Mouse (Mus musculus): ENCODE measurements around the gene Sgms2. TPM values are rescaled to one million over a fixed set of nuclear protein-coding genes. Genes with fewer than 3 reads are reported as not detected.

Gene Sgms2
- polyA plus RNA-seq, 1 experiment from 2014 or later = 3.1 TPM

DNA sequence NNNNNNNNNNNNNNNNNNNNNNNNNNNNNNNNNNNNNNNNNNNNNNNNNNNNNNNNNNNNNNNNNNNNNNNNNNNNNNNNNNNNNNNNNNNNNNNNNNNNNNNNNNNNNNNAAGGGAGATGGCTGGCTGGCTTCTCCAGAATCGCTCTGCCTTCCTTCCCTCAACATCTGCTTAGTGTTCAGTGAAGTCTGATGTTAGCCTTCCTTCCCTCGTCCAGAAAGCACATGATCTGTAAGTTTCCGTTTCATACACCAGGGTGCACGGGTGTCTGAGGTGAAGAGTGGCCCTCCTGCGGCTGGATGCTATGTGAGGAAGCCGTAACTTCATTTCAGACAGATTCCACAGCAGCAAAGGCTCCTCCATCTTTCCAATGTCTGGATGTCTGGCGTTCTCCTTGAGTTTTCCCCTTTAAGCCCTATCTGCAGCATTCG is 156.1 kb downstream of the Sgms2 start:
- no peaks in the 10 kb centered on the region for H3K27me3 ChIP-seq (ENCODE audit: insufficient read depth, low read length)
- ATAC-seq (ENCODE audit: insufficient read depth) (no peak), DNase-seq (no peak)
- no peaks in the 10 kb centered on the region for H3K9me3 ChIP-seq (ENCODE audit: low read depth, low read length)
- H3K9ac ChIP-seq = no peak overlapping the region
- H3K27ac ChIP-seq (ENCODE audit: low read depth) = no peak overlapping the region
- H3K36me3 ChIP-seq (ENCODE audit: insufficient read depth) = no peaks in the 10 kb centered on the region
- H3K4me3 ChIP-seq (ENCODE audit: low read depth, low read length) = no peak overlapping the region
- H3K4me1 ChIP-seq (ENCODE audit: insufficient read depth) = peaks cover 4% of the 10 kb centered on the region; the same call in 1 of the 2 replicates
- 59% methylated on average over 8 of the region's 8 CpGs for WGBS
- TF ChIP-seq CTCF (IDR thresholded peaks at IDR 0.05; ENCODE audit: low read depth) = no peak
- peak overlapping the region; percentile 50 for H3K4me2 ChIP-seq

DNA sequence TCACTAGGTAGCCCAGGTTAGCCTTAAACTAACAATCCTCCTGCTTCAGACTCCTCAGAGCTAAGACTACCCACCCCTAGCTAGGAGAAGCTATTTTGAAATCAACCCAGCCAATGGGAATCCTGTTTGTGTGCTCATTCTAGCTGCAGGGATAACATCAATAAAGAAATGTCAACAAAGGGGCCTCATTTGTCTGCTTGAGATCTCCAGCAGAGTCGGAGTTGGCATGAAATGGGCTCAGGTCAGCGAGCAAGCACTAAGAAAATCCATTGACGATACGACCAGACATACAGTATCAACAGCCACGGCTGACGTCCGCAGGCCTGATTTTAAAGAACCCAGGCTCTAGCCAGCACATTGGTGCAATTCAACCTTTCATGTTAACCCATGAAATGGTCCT is 164.0 kb downstream of the Sgms2 start:
- WGBS = 47% methylated on average over 7 of the region's 7 CpGs
- H3K4me2 ChIP-seq = no peak overlapping the region
- no peak overlapping the region for H3K27ac ChIP-seq (ENCODE audit: low read depth)
- no peak for TF ChIP-seq CTCF (IDR thresholded peaks at IDR 0.05; ENCODE audit: low read depth)
- ATAC-seq (ENCODE audit: insufficient read depth) = no peak
- no peak overlapping the region for H3K4me3 ChIP-seq (ENCODE audit: low read depth, low read length)
- H3K9ac ChIP-seq = no peak overlapping the region
- no peak for DNase-seq
- H3K27me3 ChIP-seq (ENCODE audit: insufficient read depth, low read length) = no peaks in the 10 kb centered on the region
- no peaks in the 10 kb centered on the region for H3K36me3 ChIP-seq (ENCODE audit: insufficient read depth)
- no peaks in the 10 kb centered on the region for H3K9me3 ChIP-seq (ENCODE audit: low read depth, low read length)
- H3K4me1 ChIP-seq (ENCODE audit: insufficient read depth) = no peaks in the 10 kb centered on the region

DNA sequence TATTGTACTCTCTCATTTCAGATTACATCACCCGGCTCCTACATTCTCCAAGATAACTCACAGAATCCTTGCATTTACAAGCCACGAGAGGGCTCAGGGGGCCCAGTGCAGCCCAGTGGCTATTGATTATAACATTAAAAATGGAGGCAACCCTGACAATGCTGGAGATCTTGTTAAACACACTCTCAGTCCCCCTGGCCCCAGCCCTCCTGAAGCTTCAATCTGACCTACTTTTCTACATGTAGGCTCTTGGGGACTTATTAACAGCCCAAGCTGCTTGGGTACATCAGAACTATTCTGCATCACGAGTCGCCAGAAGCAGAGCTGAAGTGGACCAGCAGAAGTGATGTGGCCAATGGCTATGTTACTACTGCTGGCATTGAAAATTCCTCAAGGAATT is 164.6 kb downstream of the Sgms2 start:
- Histone ChIP-seq H3K4me2 (no peak overlapping the region), H3K27ac (ENCODE audit: low read depth) (no peak overlapping the region), H3K36me3 (ENCODE audit: insufficient read depth) (no peaks in the 10 kb centered on the region), H3K4me1 (ENCODE audit: insufficient read depth) (no peaks in the 10 kb centered on the region), H3K9ac (no peak overlapping the region), H3K27me3 (ENCODE audit: insufficient read depth, low read length) (no peaks in the 10 kb centered on the region), H3K4me3 (ENCODE audit: low read depth, low read length) (no peak overlapping the region), H3K9me3 (ENCODE audit: low read depth, low read length) (no peaks in the 10 kb centered on the region)
- no peak for TF ChIP-seq CTCF (IDR thresholded peaks at IDR 0.05; ENCODE audit: low read depth)
- WGBS = 83% methylated on average over 4 of the region's 4 CpGs
- no peak for DNase-seq
- no peak for ATAC-seq (ENCODE audit: insufficient read depth)

DNA sequence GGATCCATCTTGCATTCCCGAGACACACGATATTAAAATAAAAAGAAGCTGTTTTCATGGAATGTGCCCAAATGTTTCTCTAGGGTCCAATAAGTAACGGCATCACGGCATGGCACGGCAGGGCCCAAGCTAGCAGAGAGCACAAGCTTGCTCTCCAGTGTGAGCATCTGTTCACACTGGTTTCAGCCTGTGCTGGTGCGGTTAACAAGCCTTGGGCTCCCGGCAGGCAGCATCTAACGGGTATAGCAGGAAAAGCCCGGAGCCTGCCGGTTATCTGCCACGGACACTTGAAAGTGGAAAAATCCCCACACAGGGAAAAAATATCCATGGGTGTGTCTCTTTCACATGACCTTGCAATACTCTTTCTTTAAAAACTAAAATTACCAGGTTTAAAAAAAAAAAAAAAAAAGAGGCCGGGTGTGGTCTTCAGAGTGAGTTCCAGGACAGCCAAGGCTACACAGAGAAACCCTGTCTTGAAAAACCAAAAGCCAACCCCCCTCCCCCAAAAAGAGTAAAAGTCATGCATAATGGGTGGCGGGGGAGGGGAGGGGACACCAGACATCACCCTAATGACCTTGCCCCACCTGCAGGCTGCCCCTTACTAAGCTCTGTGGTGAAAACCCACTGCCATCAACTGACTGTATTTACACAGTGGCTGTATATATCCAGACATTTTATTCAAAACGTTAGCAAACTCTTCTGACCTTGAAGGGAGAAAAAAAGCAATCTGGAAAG is 169.0 kb downstream of the Sgms2 start:
- H3K9me3 ChIP-seq (ENCODE audit: low read depth, low read length) = no peaks in the 10 kb centered on the region
- TF ChIP-seq CTCF (IDR thresholded peaks at IDR 0.05; ENCODE audit: low read depth) = no peak
- no peaks in the 10 kb centered on the region for H3K27me3 ChIP-seq (ENCODE audit: insufficient read depth, low read length)
- H3K4me2 ChIP-seq = no peak overlapping the region
- DNase-seq = no peak
- WGBS = 69% methylated on average over 14 of the region's 14 CpGs
- no peak for ATAC-seq (ENCODE audit: insufficient read depth)
- no peak overlapping the region for H3K4me3 ChIP-seq (ENCODE audit: low read depth, low read length)
- no peaks in the 10 kb centered on the region for H3K36me3 ChIP-seq (ENCODE audit: insufficient read depth)
- no peak overlapping the region for H3K9ac ChIP-seq
- H3K4me1 ChIP-seq (ENCODE audit: insufficient read depth) = no peaks in the 10 kb centered on the region
- no peak overlapping the region for H3K27ac ChIP-seq (ENCODE audit: low read depth)

DNA sequence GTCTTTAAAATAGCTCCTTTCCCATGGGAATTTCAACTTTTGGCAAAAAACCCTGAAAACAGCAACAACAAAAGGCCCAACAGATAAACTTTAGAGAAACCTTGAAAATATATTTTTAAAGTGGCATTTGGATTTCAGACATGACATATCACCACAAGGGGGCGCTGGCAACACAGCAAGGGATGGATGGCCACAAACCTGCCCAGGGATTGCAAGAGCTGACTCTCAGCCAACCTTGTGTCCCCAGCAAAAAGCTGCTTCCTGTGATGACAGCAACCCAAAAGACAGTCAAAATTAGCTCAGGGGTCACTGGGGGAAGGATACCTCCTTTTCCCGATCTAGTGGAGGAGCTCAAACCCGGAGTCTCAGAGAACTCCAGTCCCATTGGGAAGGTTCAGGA is 171.0 kb downstream of the Sgms2 start:
- Histone ChIP-seq H3K4me3 (ENCODE audit: low read depth, low read length) (no peak overlapping the region), H3K27me3 (ENCODE audit: insufficient read depth, low read length) (no peaks in the 10 kb centered on the region), H3K27ac (ENCODE audit: low read depth) (no peak overlapping the region), H3K36me3 (ENCODE audit: insufficient read depth) (no peaks in the 10 kb centered on the region), H3K4me1 (ENCODE audit: insufficient read depth) (no peaks in the 10 kb centered on the region), H3K4me2 (no peak overlapping the region), H3K9ac (no peak overlapping the region), H3K9me3 (ENCODE audit: low read depth, low read length) (no peaks in the 10 kb centered on the region)
- DNase-seq (peak; percentile 93), ATAC-seq (ENCODE audit: insufficient read depth) (no peak)
- 10% methylated on average over 3 of the region's 3 CpGs for WGBS
- peak; percentile 93 for TF ChIP-seq CTCF (IDR thresholded peaks at IDR 0.05; ENCODE audit: low read depth)

DNA sequence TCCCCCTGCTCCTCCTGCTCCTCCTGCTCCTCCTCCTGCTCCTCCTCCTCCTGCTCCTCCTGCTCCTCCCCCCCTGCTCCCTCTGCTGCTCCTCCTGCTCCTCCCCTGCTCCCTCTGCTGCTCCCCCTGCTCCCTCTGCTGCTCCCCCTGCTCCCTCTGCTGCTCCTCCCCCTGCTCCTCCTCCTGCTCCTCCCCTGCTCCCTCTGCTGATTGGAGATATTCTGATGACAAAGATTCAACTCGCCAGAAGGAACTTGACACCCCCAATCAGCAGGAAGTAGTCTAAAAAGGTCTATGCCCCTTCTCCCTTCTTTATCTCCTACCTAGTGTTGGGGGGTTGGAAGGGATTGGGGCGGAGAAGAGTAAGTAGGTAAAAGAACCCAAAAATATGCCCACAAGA is 173.0 kb downstream of the Sgms2 start:
- no peak for ATAC-seq (ENCODE audit: insufficient read depth)
- H3K9ac ChIP-seq = no peak overlapping the region
- no peaks in the 10 kb centered on the region for H3K9me3 ChIP-seq (ENCODE audit: low read depth, low read length)
- no peak for DNase-seq
- no peak for TF ChIP-seq CTCF (IDR thresholded peaks at IDR 0.05; ENCODE audit: low read depth)
- no peaks in the 10 kb centered on the region for H3K27me3 ChIP-seq (ENCODE audit: insufficient read depth, low read length)
- no peak overlapping the region for H3K4me2 ChIP-seq
- no peaks in the 10 kb centered on the region for H3K4me1 ChIP-seq (ENCODE audit: insufficient read depth)
- no peak overlapping the region for H3K4me3 ChIP-seq (ENCODE audit: low read depth, low read length)
- H3K36me3 ChIP-seq (ENCODE audit: insufficient read depth) = no peaks in the 10 kb centered on the region
- 45% methylated on average over 2 of the region's 2 CpGs for WGBS
- H3K27ac ChIP-seq (ENCODE audit: low read depth) = no peak overlapping the region

DNA sequence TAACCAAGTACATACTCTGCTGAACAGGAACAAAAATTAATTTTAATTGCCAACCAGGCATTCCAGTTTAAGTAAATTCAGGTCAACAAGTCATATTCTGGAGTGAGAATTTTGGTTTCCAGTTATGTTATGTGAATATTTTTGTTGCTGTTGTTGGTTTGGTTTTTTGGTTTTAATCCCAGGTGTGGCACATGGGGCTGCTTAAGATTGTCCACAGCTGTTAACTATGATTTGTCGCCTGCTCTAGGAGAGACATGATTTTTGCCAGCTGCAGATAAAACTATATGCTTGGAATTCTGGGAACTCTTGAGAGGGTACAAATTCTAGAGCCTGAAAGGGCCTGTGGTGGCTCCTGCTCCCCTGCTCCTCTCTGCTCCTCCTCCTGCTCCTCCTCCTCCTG is 174.1 kb downstream of the Sgms2 start:
- Histone ChIP-seq H3K9ac (no peak overlapping the region), H3K27me3 (ENCODE audit: insufficient read depth, low read length) (no peaks in the 10 kb centered on the region), H3K4me3 (ENCODE audit: low read depth, low read length) (no peak overlapping the region), H3K4me1 (ENCODE audit: insufficient read depth) (no peaks in the 10 kb centered on the region), H3K27ac (ENCODE audit: low read depth) (no peak overlapping the region), H3K9me3 (ENCODE audit: low read depth, low read length) (no peaks in the 10 kb centered on the region), H3K4me2 (no peak overlapping the region), H3K36me3 (ENCODE audit: insufficient read depth) (no peaks in the 10 kb centered on the region)
- 55% methylated on average over 1 of the region's 1 CpGs for WGBS
- no peak for ATAC-seq (ENCODE audit: insufficient read depth)
- peak; percentile 61 for DNase-seq
- TF ChIP-seq CTCF (IDR thresholded peaks at IDR 0.05; ENCODE audit: low read depth) = no peak
